Mouse (Mus musculus) intestine, embryonic 16.5 days (tissue): ENCODE results near the gene Itga8. TPM values are rescaled to one million over a fixed set of nuclear protein-coding genes. Genes with fewer than 3 reads are reported as not detected.
A peak's percentile ranks its signal among the peaks of the same experiment; 100 is the strongest.

Source experiments
- ATAC-seq: fragments of 200-750 bp; cut with Nextera tagmentation; 2 replicates; pipeline ENCODE4 v1.8.0; 2017; ENCODE audit warnings: moderate TSS enrichment, moderate library complexity
- H3K27ac ChIP-seq: fragments of 300-500 bp; sonication (generic); 2 replicates; pipeline ENCODE4 v1.5.1; 2014; ENCODE audit warnings: mild to moderate bottlenecking, low read length
- H3K27me3 ChIP-seq: fragments of 300-500 bp; sonication (generic); replicated peaks from 2 replicates; pipeline ENCODE4 v1.6.1; 2014; ENCODE audit warnings: low read length, control low read depth, mixed read lengths; ENCODE audit not compliant: control insufficient read depth, insufficient read depth
- H3K36me3 ChIP-seq: fragments of 300-500 bp; sonication (generic); 2 replicates; pipeline ENCODE4 v1.6.1; 2014; ENCODE audit warnings: low read length, control low read depth; ENCODE audit not compliant: control insufficient read depth, insufficient read depth
- H3K4me1 ChIP-seq: fragments of 300-500 bp; sonication (generic); 2 replicates; pipeline ENCODE4 v1.6.1; 2014; ENCODE audit warnings: low read length, control low read depth, mixed read lengths; ENCODE audit not compliant: control insufficient read depth, insufficient read depth
- H3K4me2 ChIP-seq: fragments of 300-500 bp; sonication (generic); 2 replicates; pipeline ENCODE4 v1.6.1; 2014; ENCODE audit warnings: low read depth, low read length, control low read depth
- H3K4me3 ChIP-seq: fragments of 300-500 bp; sonication (generic); 2 replicates; pipeline ENCODE4 v1.5.1; 2014; ENCODE audit warnings: mild to moderate bottlenecking, low read length
- H3K9ac ChIP-seq: fragments of 300-500 bp; sonication (generic); 2 replicates; pipeline ENCODE4 v1.6.1; 2014; ENCODE audit warnings: low read depth, low read length
- H3K9me3 ChIP-seq: fragments of 300-500 bp; sonication (generic); 2 replicates; pipeline ENCODE4 v1.6.1; 2016; ENCODE audit warnings: low read length, control low read depth; ENCODE audit not compliant: control insufficient read depth
- WGBS: fragments of 180-500 bp; shearing (Covaris S2); extraction: QIAGEN DNeasy Blood & Tissue Kit; methylation state at CpG from one replicate; pipeline ENCODE4 v1.1.7; 2014; 5-methylcytosine and 5-hydroxymethylcytosine counted together
- polyA plus RNA-seq: library from polyadenylated mRNA; unstranded; fragments of >200 nt; fragmentation: Nextera tagmentation; extraction: Ambion mirVana; gene quantifications from 2 replicates; pipeline ENCODE4 v1.2.1, GENCODE M21; 2015

The Itga8 gene
- polyA plus RNA-seq, 1 experiment from 2014 or later = 9.2 TPM

DNA sequence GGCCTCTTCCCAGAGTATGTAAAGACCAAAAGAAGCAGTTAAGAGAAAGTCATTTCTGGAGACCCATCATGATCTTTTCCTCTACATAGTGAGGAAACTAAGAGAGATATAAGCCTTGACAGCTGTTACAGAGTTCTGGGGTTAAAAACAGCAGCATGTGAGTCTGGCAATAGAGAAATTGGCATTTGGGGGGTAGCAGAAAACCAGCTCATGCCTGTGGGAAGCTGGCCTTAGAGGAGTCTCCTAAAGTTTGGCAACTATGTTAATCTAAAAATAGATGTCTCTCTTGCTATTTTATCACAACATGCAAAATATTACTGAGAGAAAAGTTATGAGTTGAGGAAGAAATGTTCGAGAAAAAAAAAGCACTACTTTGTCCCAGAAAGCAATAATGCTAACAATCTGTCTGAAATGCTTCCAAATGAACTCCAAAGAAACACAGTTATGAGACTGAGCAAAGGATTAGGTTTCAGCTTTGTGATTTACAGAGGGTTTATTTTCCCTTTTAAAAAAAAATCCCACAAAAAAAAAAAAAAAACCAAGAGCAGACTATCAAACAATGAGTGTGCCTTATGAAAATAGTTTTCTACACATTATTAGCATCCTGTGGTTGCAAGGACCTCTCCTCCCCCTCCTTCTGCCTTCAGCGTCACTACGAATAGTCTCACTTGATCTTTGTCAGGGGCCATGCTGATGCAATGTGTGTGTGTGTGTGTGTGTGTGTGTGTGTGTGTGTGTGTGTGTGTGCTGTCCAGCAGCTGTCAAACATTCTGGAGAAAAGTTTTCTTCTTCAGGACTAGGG, 88.9 kb downstream of the Itga8 start:
- H3K27ac ChIP-seq = peak overlapping the region; percentile 35
- H3K4me2 ChIP-seq = no peak overlapping the region
- no peaks in the 10 kb centered on the region for H3K9me3 ChIP-seq
- H3K36me3 ChIP-seq = no peaks in the 10 kb centered on the region
- no peak overlapping the region for H3K9ac ChIP-seq
- no peak for ATAC-seq
- no peaks in the 10 kb centered on the region; the same call in 1 of the 2 replicates for H3K4me1 ChIP-seq
- WGBS = 37% methylated on average over 3 of the region's 3 CpGs
- no peaks in the 10 kb centered on the region for H3K27me3 ChIP-seq
- no peak overlapping the region for H3K4me3 ChIP-seq

DNA sequence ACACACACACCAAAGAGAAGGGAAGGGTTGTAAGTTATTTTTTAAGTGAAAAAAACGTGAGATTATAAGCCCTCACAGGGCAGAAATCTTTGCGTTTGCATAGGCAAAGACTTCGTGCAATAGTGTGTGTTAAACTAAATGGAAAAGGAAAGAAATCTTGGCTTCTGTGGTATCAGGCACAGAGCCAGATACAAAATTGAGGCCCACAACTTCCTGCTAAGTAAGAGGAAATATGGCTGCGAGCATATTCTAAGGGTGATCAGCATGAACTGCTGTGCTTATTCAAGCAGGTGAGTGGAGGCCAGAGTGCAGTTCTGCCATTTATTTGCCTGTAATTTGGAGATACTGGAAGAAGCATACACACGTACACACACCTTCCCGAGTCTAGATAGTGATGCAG, 93.6 kb downstream of the Itga8 start:
- no peak overlapping the region for H3K27ac ChIP-seq
- no peak overlapping the region for H3K4me3 ChIP-seq
- H3K27me3 ChIP-seq = no peaks in the 10 kb centered on the region
- H3K4me1 ChIP-seq = no peaks in the 10 kb centered on the region; the same call in 1 of the 2 replicates
- WGBS = 77% methylated on average over 6 of the region's 6 CpGs
- H3K9ac ChIP-seq = no peak overlapping the region
- H3K9me3 ChIP-seq = no peaks in the 10 kb centered on the region
- H3K36me3 ChIP-seq = no peaks in the 10 kb centered on the region
- H3K4me2 ChIP-seq = no peak overlapping the region
- ATAC-seq = no peak

DNA sequence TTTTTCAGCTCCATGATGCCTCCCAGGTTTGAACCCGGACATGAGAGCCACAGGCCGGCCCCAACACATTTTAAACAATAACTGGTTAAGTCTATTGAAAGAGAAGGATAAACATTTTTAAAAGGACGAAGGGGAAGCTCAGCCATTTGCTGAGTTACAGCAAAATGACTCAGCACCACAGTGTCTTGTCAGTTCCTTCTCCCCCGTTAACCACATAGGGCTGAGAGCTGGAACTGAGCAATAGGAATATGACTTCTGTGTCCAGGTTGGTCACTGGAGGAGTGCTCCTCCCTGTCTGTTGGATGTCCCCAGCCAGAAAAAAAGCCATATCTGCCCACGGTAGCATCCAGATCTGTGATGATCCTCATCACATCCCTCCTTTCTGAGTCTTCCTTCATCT, 95.4 kb downstream of the Itga8 start:
- no peaks in the 10 kb centered on the region for H3K9me3 ChIP-seq
- no peak overlapping the region for H3K4me3 ChIP-seq
- H3K27me3 ChIP-seq = no peaks in the 10 kb centered on the region
- H3K36me3 ChIP-seq = no peaks in the 10 kb centered on the region
- no peak overlapping the region for H3K27ac ChIP-seq
- WGBS = 57% methylated on average over 5 of the region's 5 CpGs
- no peak overlapping the region for H3K4me2 ChIP-seq
- ATAC-seq = no peak
- no peaks in the 10 kb centered on the region for H3K4me1 ChIP-seq
- H3K9ac ChIP-seq = no peak overlapping the region

DNA sequence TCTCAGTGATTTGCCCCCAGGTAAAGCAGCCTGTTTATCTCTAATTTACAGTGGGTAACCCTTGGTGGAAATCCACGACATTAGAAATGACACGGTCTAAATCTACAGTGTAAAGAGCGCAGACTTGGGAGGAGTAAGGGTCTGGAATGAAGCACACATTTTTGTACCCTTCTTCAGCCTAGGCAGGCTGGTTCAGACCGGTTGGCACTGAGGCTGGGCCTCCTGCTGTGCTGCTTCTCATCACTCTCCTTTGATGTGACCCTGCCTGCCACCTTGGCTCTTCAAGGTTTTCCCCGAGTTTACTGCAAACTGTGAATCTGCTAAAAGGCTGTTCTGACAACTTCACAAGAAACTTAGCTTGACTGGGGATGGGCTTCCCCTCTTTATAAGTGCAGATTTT, 95.8 kb downstream of the Itga8 start:
- ATAC-seq = no peak
- H3K27ac ChIP-seq = no peak overlapping the region
- no peaks in the 10 kb centered on the region for H3K9me3 ChIP-seq
- H3K27me3 ChIP-seq = no peaks in the 10 kb centered on the region
- H3K4me2 ChIP-seq = no peak overlapping the region
- H3K9ac ChIP-seq = no peak overlapping the region
- 50% methylated on average over 5 of the region's 5 CpGs for WGBS
- H3K4me3 ChIP-seq = no peak overlapping the region
- no peaks in the 10 kb centered on the region for H3K36me3 ChIP-seq
- no peaks in the 10 kb centered on the region for H3K4me1 ChIP-seq

DNA sequence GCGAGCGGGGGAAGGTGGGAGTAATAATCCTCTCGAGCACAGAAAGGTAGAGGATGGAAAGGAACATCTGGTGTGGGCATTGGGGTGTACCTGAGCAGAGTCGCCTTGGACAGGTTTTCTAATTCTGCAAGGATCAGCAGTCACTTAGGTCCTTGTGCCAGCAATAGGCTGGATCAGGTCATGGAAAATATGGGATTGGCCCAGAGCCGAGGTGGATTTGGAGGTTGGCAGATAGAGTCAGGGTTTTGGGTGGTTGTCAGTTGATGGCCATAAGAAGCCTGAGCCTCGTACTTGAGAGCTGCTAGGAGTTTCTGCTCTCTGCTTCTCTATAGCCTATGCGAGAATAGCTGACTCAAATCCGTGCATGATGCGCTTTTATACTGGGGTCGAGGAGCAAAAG, 98.5 kb downstream of the Itga8 start:
- WGBS = 90% methylated on average over 10 of the region's 10 CpGs
- H3K27ac ChIP-seq = no peak overlapping the region
- H3K36me3 ChIP-seq = no peaks in the 10 kb centered on the region
- no peak overlapping the region for H3K4me3 ChIP-seq
- H3K4me1 ChIP-seq = no peaks in the 10 kb centered on the region
- no peaks in the 10 kb centered on the region for H3K9me3 ChIP-seq
- no peak overlapping the region for H3K4me2 ChIP-seq
- no peaks in the 10 kb centered on the region for H3K27me3 ChIP-seq
- ATAC-seq = no peak
- H3K9ac ChIP-seq = no peak overlapping the region

DNA sequence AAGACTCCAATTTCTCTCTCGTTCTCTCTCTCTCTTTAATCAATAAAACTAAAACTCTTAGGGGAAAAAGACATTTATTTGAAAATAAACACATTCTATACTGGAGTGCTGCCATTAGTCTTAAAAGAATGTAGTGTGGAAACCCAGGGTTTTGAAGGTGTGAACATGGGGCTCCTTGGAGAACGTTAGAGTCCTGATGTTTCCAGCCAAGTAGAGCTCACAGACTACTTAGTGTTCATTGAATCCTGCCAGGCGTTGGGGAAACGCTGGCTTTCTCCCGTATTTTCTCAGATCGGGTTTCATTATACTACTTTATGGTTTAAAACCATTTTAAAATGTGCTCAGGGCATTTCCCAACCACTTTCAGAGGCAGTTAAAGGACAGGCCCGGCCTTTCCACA, 103.0 kb downstream of the Itga8 start:
- H3K27ac ChIP-seq = no peak overlapping the region

DNA sequence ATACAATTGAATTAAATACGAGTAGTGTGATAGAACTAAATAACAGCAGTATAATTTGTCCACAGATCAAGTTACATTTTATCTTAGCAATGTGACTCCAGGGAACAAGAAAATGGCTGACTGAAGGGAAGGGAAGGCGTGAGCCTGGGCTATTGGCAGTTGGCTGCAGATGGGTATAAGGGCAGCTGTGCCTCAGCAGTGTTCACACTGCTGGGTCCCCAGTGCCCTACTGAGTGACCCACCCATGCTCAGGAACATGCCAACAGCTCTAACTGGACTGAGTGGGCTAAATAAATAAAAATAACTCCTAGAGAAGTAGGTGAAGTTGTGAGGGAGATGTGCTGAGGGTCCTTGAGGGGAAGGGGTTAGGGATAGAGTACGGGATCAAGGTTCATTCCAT, 103.5 kb downstream of the Itga8 start:
- WGBS = 89% methylated on average over 3 of the region's 3 CpGs
- Histone ChIP-seq H3K4me1 (no peaks in the 10 kb centered on the region), H3K9ac (no peak overlapping the region), H3K4me3 (no peak overlapping the region), H3K4me2 (no peak overlapping the region), H3K9me3 (no peaks in the 10 kb centered on the region), H3K27ac (no peak overlapping the region), H3K36me3 (no peaks in the 10 kb centered on the region), H3K27me3 (no peaks in the 10 kb centered on the region)
- ATAC-seq = no peak

More for the DNA sequence above, 103.0 kb downstream of the Itga8 start:
- WGBS = 77% methylated on average over 7 of the region's 7 CpGs
- ATAC-seq = no peak
- Histone ChIP-seq H3K9me3 (no peaks in the 10 kb centered on the region), H3K36me3 (no peaks in the 10 kb centered on the region), H3K27me3 (no peaks in the 10 kb centered on the region), H3K4me1 (no peaks in the 10 kb centered on the region), H3K9ac (no peak overlapping the region), H3K4me2 (no peak overlapping the region), H3K4me3 (no peak overlapping the region)

DNA sequence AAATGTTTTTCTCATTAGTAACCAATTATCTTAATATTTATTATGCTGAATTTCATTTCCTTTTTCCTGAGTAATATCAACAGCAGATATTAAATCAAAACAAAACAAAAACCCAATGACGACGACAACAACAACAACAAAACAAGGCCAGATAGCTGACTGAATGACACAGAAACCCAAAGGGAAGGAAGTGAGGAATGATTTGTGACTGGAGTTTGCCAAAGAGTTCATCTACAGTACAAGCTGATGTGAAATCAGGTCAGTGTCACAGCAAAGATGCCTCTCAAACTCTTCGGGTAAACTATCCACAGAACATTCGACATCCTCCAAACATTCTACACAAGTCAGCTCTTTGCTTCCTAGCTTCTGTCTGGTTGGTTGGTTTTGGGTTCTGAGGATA, 104.0 kb downstream of the Itga8 start:
- 90% methylated on average over 4 of the region's 4 CpGs for WGBS
- no peaks in the 10 kb centered on the region for H3K27me3 ChIP-seq
- H3K4me1 ChIP-seq = no peaks in the 10 kb centered on the region
- ATAC-seq = no peak
- H3K4me3 ChIP-seq = no peak overlapping the region
- no peak overlapping the region for H3K27ac ChIP-seq
- H3K9me3 ChIP-seq = no peaks in the 10 kb centered on the region
- H3K36me3 ChIP-seq = no peaks in the 10 kb centered on the region
- no peak overlapping the region for H3K4me2 ChIP-seq
- no peak overlapping the region for H3K9ac ChIP-seq

DNA sequence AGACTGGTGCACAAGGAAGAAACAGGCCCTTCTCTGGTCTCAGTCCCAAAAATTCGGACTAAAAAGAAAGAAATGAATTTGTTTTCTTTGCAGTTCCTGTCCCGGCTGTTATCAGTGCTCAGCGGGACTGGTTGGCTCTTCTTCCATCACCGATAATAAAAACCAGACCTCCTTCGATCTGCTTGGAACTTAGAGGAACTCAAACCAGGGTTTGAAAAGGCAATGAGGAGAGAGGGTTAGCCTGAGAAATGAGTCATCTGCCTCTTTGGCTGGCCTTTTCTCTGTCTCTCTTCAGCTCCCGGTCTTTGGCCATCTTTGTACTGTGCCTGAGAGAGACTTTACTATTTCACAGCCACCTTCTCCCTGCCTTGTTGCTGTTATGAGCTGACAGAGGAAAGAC, 112.7 kb downstream of the Itga8 start:
- H3K27me3 ChIP-seq = no peaks in the 10 kb centered on the region
- H3K9ac ChIP-seq = no peak overlapping the region
- H3K9me3 ChIP-seq = no peaks in the 10 kb centered on the region
- no peak overlapping the region for H3K27ac ChIP-seq
- no peak overlapping the region for H3K4me3 ChIP-seq
- H3K36me3 ChIP-seq = no peaks in the 10 kb centered on the region
- no peak for ATAC-seq
- H3K4me1 ChIP-seq = no peaks in the 10 kb centered on the region
- 47% methylated on average over 6 of the region's 6 CpGs for WGBS
- H3K4me2 ChIP-seq = no peak overlapping the region

DNA sequence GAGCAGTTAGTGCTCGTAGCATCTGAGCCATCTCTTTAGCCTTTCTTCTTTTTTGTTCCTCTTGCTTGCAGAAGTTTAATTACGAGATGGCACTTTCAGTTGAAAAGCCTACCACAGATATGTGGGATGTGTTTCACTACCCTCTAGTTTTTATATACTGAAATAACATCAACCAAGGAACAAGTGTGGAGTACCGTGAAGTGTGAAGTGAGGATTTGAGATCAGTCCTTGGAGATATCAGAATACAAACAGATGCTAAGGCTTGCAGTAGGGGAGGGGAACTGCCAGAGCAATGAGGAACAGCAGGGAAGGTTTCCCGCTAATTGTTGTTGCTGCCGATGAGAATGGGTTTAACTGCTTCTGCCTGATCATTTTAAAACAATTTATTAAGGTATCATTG, 114.1 kb downstream of the Itga8 start:
- Histone ChIP-seq H3K9ac (no peak overlapping the region), H3K9me3 (no peaks in the 10 kb centered on the region), H3K4me3 (no peak overlapping the region), H3K27me3 (no peaks in the 10 kb centered on the region), H3K36me3 (no peaks in the 10 kb centered on the region), H3K27ac (no peak overlapping the region), H3K4me2 (no peak overlapping the region), H3K4me1 (no peaks in the 10 kb centered on the region)
- 56% methylated on average over 5 of the region's 5 CpGs for WGBS
- no peak for ATAC-seq
